Mouse (Mus musculus) brain, embryonic 14.5 days (tissue): ENCODE measurements around the gene 4921536K21Rik.

ENCODE experiments used
- CTCF ChIP-seq: fragments of 200-500 bp; IDR thresholded peaks from 2 replicates; pipeline ENCODE4 v1.5.1; 2012; ENCODE audit warnings: inconsistent platforms, mild to moderate bottlenecking, moderate library complexity, borderline replicate concordance; ENCODE audit not compliant: insufficient read depth, insufficient read length; ENCODE audit errors: extremely low read depth
- POLR2A ChIP-seq: fragments of 200-500 bp; IDR thresholded peaks from 2 replicates; pipeline ENCODE4 v1.6.1; 2012; ENCODE audit warnings: mild to moderate bottlenecking, inconsistent platforms, borderline replicate concordance; ENCODE audit not compliant: poor library complexity, insufficient read depth, insufficient read length, severe bottlenecking; ENCODE audit errors: extremely low read depth

DNA sequence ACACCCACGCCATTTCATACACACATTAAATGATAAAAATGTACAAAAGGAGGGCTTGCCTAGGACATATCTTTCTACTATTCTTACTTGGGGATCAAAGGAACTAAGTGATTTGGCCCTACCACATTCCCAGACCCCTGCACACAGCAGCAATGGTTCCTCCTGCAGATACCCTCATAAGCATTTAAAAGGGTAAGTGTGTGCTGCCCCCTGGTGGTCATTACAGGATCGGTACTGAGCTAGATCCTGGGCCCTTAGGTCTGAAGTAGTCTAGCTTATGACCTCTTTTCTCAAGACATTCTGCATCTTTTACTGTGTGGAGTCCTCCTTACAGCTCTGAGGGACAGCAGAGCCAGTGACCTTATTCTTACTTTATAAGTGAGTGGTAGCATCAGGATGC is 15.1 kb downstream of the 4921536K21Rik start:
- TF ChIP-seq POLR2A (no peak), CTCF (peak; percentile 75; the same call in 1 of the 2 replicates)
